Mouse (Mus musculus): ENCODE results near the gene Cracr2b. TPM values are rescaled to one million over a fixed set of nuclear protein-coding genes. Genes with fewer than 3 reads are reported as not detected.

The Cracr2b gene
- total and polyA plus RNA-seq, 2 experiments, result 3.7 to 8.7 TPM

- 1% methylated on average over 63 of the region's 63 CpGs for WGBS
- Histone ChIP-seq H3K27ac (replicated peaks; ENCODE audit: insufficient read depth, low read depth, low read length) (peak within 1 kb of the TSS; percentile 98), H3K9ac (ENCODE audit: low read depth, low read length) (peak within 1 kb of the TSS; percentile 96), H3K4me3 (ENCODE audit: insufficient read depth, low read depth, low read length) (peak within 1 kb of the TSS; percentile 92), H3K36me3 (ENCODE audit: control insufficient read depth, insufficient read depth, low read length) (peaks cover 15% of the 10 kb centered on the region; the same call in 1 of the 2 replicates), H3K79me2 (ENCODE audit: control insufficient read depth, insufficient read depth, low read length) (peaks cover 4% of the 10 kb centered on the region; the same call in 1 of the 2 replicates), H3K27me3 (ENCODE audit: control insufficient read depth, insufficient read depth, low read length) (no peaks in the 10 kb centered on the region), H3K4me1 (ENCODE audit: control insufficient read depth, insufficient read depth, low read length) (peaks cover 14% of the 10 kb centered on the region)
- DNase-seq (ENCODE audit: extremely low read depth, low read depth, low spot score), result peak; percentile 93
- no peak for TF ChIP-seq CTCF (IDR thresholded peaks at IDR 0.05; ENCODE audit: low read depth, low read length)
- TF ChIP-seq POLR2A (IDR thresholded peaks at IDR 0.05; ENCODE audit: extremely low read depth, insufficient read depth, low read length), result peak; percentile 91
Measured at GRCm38 (mm10) chr7:141447110-141447991, 13.5 kb upstream of the Cracr2b start, which contains the start of gene Rplp2. Gene Rplp2, plus strand, starts transcription at chr7:141447370.

DNA sequence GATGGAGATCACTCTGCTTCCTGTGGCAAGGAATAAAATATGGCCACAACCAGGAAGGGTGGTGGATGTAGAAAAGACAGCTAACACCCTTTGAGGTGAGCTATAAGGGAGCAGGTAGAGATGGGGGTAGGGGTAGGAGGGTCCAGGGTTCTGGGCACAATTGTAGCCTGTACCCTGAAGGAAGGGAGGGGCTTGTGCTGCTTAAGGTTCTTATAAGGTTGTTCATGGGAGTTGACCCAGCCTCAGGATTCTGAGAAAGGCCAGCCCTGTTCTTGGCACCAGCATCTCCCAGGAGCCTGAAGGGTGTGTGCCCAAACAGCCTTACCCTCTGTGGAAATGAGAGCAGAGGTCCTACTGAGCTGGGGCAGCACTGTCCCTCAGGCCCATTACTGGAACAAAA, 9.0 kb upstream of the Cracr2b start:
- no peak overlapping the region for H3K9ac ChIP-seq (ENCODE audit: low read depth, low read length)
- DNase-seq (ENCODE audit: extremely low read depth, low read depth, low spot score), result no peak
- peaks cover 7% of the 10 kb centered on the region; the same call in 1 of the 2 replicates for H3K79me2 ChIP-seq (ENCODE audit: control insufficient read depth, insufficient read depth, low read length)
- no peaks in the 10 kb centered on the region for H3K27me3 ChIP-seq (ENCODE audit: control insufficient read depth, insufficient read depth, low read length)
- TF ChIP-seq POLR2A (IDR thresholded peaks at IDR 0.05; ENCODE audit: extremely low read depth, insufficient read depth, low read length), result no peak
- TF ChIP-seq CTCF (IDR thresholded peaks at IDR 0.05; ENCODE audit: low read depth, low read length), result no peak
- peaks cover 15% of the 10 kb centered on the region; the same call in 1 of the 2 replicates for H3K36me3 ChIP-seq (ENCODE audit: control insufficient read depth, insufficient read depth, low read length)
- no peak overlapping the region for H3K4me3 ChIP-seq (ENCODE audit: insufficient read depth, low read depth, low read length)
- H3K27ac ChIP-seq (replicated peaks; ENCODE audit: insufficient read depth, low read depth, low read length), result no peak overlapping the region
- H3K4me1 ChIP-seq (ENCODE audit: control insufficient read depth, insufficient read depth, low read length), result peaks cover 12% of the 10 kb centered on the region

- no peaks in the 10 kb centered on the region for H3K27me3 ChIP-seq (ENCODE audit: control insufficient read depth, insufficient read depth, low read length)
- no peak for TF ChIP-seq CTCF (IDR thresholded peaks at IDR 0.05; ENCODE audit: low read depth, low read length)
- TF ChIP-seq POLR2A (IDR thresholded peaks at IDR 0.05; ENCODE audit: extremely low read depth, insufficient read depth, low read length), result no peak
- no peak for DNase-seq (ENCODE audit: extremely low read depth, low read depth, low spot score)
- no peak overlapping the region for H3K4me3 ChIP-seq (ENCODE audit: insufficient read depth, low read depth, low read length)
- H3K9ac ChIP-seq (ENCODE audit: low read depth, low read length), result no peak overlapping the region
- H3K4me1 ChIP-seq (ENCODE audit: control insufficient read depth, insufficient read depth, low read length), result peaks cover 19% of the 10 kb centered on the region; the same call in 1 of the 2 replicates
- WGBS, result 77% methylated on average over 2 of the region's 2 CpGs
- peaks cover 8% of the 10 kb centered on the region; the same call in 1 of the 2 replicates for H3K79me2 ChIP-seq (ENCODE audit: control insufficient read depth, insufficient read depth, low read length)
- peaks cover 24% of the 10 kb centered on the region; the same call in 1 of the 2 replicates for H3K36me3 ChIP-seq (ENCODE audit: control insufficient read depth, insufficient read depth, low read length)
- no peak overlapping the region for H3K27ac ChIP-seq (replicated peaks; ENCODE audit: insufficient read depth, low read depth, low read length)
Measured at GRCm38 (mm10) chr7:141453636-141454035, 7.3 kb upstream of the Cracr2b start.

- peak within 1 kb of the TSS; percentile 93 for H3K27ac ChIP-seq (replicated peaks; ENCODE audit: insufficient read depth, low read depth, low read length)
- H3K79me2 ChIP-seq (ENCODE audit: control insufficient read depth, insufficient read depth, low read length), result peaks cover 8% of the 10 kb centered on the region; the same call in 1 of the 2 replicates
- WGBS, result under 1% methylated on average over 45 of the region's 45 CpGs
- H3K4me1 ChIP-seq (ENCODE audit: control insufficient read depth, insufficient read depth, low read length), result peaks cover 18% of the 10 kb centered on the region; the same call in 1 of the 2 replicates
- TF ChIP-seq POLR2A (IDR thresholded peaks at IDR 0.05; ENCODE audit: extremely low read depth, insufficient read depth, low read length) (peak; percentile 99), CTCF (IDR thresholded peaks at IDR 0.05; ENCODE audit: low read depth, low read length) (no peak)
- peak within 1 kb of the TSS; percentile 98 for H3K9ac ChIP-seq (ENCODE audit: low read depth, low read length)
- peak within 1 kb of the TSS; percentile 91 for H3K4me3 ChIP-seq (ENCODE audit: insufficient read depth, low read depth, low read length)
- H3K36me3 ChIP-seq (ENCODE audit: control insufficient read depth, insufficient read depth, low read length), result peaks cover 29% of the 10 kb centered on the region; the same call in 1 of the 2 replicates
- H3K27me3 ChIP-seq (ENCODE audit: control insufficient read depth, insufficient read depth, low read length), result no peaks in the 10 kb centered on the region
- DNase-seq (ENCODE audit: extremely low read depth, low read depth, low spot score), result peak; percentile 74
Measured at GRCm38 (mm10) chr7:141454967-141455551, 5.8 kb upstream of the Cracr2b start, which contains the start of gene Pnpla2. Gene Pnpla2, plus strand, starts transcription at chr7:141455198.

DNA sequence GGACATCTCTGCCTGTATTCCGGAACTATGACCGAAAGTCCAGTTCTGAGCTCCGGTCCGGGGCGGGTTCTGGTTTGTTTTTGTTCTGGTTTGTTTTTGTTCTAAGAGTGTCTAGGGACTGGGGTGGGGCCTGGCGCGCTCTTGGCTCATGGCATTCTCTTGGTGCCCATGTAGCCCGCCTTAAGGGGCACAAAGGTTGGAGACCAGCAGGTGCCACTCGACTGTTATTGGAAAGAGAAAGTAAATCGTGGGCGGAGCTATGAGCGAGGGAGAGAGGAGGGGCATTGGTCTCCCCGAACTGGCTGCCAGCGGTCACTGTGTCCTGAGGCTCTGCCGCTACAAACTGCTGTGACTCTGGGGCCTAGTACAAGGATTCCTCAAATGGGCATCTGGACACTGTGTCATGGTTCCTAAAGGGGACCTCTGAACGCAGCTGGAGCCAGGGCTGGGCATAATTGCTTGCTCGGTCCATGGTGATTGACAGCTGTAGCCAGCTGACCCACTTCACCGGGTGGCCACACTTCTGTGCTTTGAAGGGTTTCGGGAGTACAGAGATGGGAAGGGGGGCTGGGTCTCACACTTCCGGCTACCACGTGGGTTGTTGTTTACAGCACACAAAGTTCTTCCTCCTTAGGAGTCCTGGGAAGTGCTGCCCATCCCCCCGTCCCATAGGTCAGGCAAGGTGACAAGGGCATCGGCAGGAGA, 5.1 kb upstream of the Cracr2b start:
- Histone ChIP-seq H3K4me1 (ENCODE audit: control insufficient read depth, insufficient read depth, low read length) (peaks cover 18% of the 10 kb centered on the region; the same call in 1 of the 2 replicates), H3K36me3 (ENCODE audit: control insufficient read depth, insufficient read depth, low read length) (peaks cover 26% of the 10 kb centered on the region; the same call in 1 of the 2 replicates), H3K4me3 (ENCODE audit: insufficient read depth, low read depth, low read length) (peak overlapping the region; percentile 91), H3K79me2 (ENCODE audit: control insufficient read depth, insufficient read depth, low read length) (peaks cover 8% of the 10 kb centered on the region; the same call in 1 of the 2 replicates), H3K9ac (ENCODE audit: low read depth, low read length) (peak overlapping the region; percentile 98), H3K27ac (replicated peaks; ENCODE audit: insufficient read depth, low read depth, low read length) (peak overlapping the region; percentile 93), H3K27me3 (ENCODE audit: control insufficient read depth, insufficient read depth, low read length) (no peaks in the 10 kb centered on the region)
- peak; percentile 92 for DNase-seq (ENCODE audit: extremely low read depth, low read depth, low spot score)
- TF ChIP-seq POLR2A (IDR thresholded peaks at IDR 0.05; ENCODE audit: extremely low read depth, insufficient read depth, low read length), result peak; percentile 66
- TF ChIP-seq CTCF (IDR thresholded peaks at IDR 0.05; ENCODE audit: low read depth, low read length), result no peak
- 0% methylated on average over 23 of the region's 23 CpGs for WGBS
